Mouse (Mus musculus): ENCODE data around the gene Ajm1. TPM values are rescaled to one million over a fixed set of nuclear protein-coding genes. Genes with fewer than 3 reads are reported as not detected.

The Ajm1 gene
- total RNA-seq, 2 experiments from 2014 or later: 0.10 to 0.46 TPM

DNA sequence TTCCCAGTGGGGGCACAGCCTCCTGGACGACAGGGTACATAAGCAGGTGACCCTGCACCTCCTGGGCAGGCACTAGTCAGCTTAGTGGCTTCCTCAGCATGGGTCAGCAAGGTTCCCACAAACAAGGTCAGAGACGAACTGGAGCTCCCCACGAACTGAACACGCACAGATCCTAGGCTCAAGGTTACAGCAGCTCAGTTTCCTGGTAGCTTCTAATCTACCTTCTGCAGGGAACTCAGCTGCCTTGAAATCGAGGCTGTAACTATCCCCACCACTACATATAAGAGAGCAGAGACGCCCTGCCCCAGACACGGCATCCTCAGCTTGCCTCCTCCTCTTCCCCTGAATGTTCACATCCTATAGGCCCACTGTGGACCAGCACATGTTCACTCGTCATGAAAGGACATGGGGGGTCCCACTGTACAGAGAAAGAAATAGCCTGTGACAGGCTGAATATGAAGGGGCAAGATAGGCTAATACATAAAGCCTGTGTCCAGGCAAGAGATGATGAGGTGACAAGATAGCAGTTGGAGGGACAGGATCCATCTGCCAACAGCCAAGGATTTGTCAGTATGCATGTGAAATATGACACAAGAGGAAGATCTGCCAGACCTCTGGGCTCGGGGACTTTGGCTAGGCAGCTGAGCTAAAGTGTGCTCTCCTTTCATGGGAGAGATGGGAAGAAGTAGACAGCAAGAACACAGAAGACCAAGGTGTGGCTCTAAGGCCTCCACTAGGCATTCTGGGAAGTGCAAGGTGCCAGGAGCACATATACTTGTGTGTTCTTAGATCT is 54.9 kb downstream of the Ajm1 start:
- DNase-seq: no peak

Other genes starting within 250 kb of the Ajm1 start
- 10 to 100 TPM; 20.8 to 23.6 TPM for gene Man1b1, start 249.4 kb downstream of the Ajm1 start, total RNA-seq (2021)
- 1 to 10 TPM; 5.9 to 7.0 TPM for gene Dpp7, start 225.4 kb downstream of the Ajm1 start, total RNA-seq (2021)
- gene Uap1l1, start 216.1 kb downstream of the Ajm1 start, total RNA-seq (2021): 10 to 100 TPM; 10.3 to 11.8 TPM
- gene Sapcd2, start 209.4 kb downstream of the Ajm1 start, total RNA-seq (2021): not detected
- gene Entpd2, start 185.9 kb downstream of the Ajm1 start, total RNA-seq (2021): 10 to 100 TPM; 13.7 to 14.5 TPM
- 10 to 100 TPM; 25.7 to 27.9 TPM for gene Npdc1, start 182.4 kb downstream of the Ajm1 start, total RNA-seq (2021)
- gene Fut7, start 158.5 kb downstream of the Ajm1 start, total RNA-seq (2021): 1 to 10 TPM in 1 of 2 experiments, not detected in 1; 1.1 TPM
- 10 to 100 TPM; 41.4 to 43.2 TPM for gene Abca2, start 153.1 kb downstream of the Ajm1 start, total RNA-seq (2021)
- 1 to 10 TPM in 1 of 2 experiments, under 1 TPM in 1; 0.82 to 1.7 TPM for gene Clic3, start 124.9 kb downstream of the Ajm1 start, total RNA-seq (2021)
- gene Paxx, start 120.7 kb downstream of the Ajm1 start, total RNA-seq (2021): 10 to 100 TPM; 22.6 to 28.7 TPM
- gene Ptgds, start 111.7 kb downstream of the Ajm1 start, total RNA-seq (2021): 100 to 1,000 TPM; 450 to 656 TPM
- not detected for gene Lcn12, start 87.8 kb downstream of the Ajm1 start, total RNA-seq (2021)
- gene Fbxw5, start 81.0 kb downstream of the Ajm1 start, total RNA-seq (2021): 10 to 100 TPM; 82.0 to 93.6 TPM
- gene C8g, start 80.0 kb downstream of the Ajm1 start, total RNA-seq (2021): 1 to 10 TPM; 1.1 to 2.3 TPM
- gene Traf2, start 34.8 kb downstream of the Ajm1 start, total RNA-seq (2021): 10 to 100 TPM; 15.7 to 17.6 TPM
- 100 to 1,000 TPM; 223 to 241 TPM for gene Edf1, start 23.9 kb downstream of the Ajm1 start, total RNA-seq (2021)
- 1 to 10 TPM in 1 of 2 experiments, under 1 TPM in 1; 0.55 to 1.4 TPM for gene Mamdc4, start 6.9 kb downstream of the Ajm1 start, total RNA-seq (2021)
- 10 to 100 TPM; 55.9 to 72.5 TPM for gene Phpt1, start 6.5 kb downstream of the Ajm1 start, total RNA-seq (2021)
- gene Rabl6, start 26.8 kb upstream of the Ajm1 start, total RNA-seq (2021): 10 to 100 TPM; 63.5 to 63.8 TPM
- gene Ccdc183, start 35.9 kb upstream of the Ajm1 start, total RNA-seq (2021): not detected
- 10 to 100 TPM; 33.9 to 37.9 TPM for gene Tmem141, start 40.2 kb upstream of the Ajm1 start, total RNA-seq (2021)
- 1 to 10 TPM; 7.1 to 8.1 TPM for gene Fcna, start 46.3 kb upstream of the Ajm1 start, total RNA-seq (2021)
- under 1 TPM; 0.64 to 0.72 TPM for gene Lcn8, start 71.4 kb upstream of the Ajm1 start, total RNA-seq (2021)
- not detected for gene Lcn5, start 76.2 kb upstream of the Ajm1 start, total RNA-seq (2021)
- gene Lcn6, start 95.0 kb upstream of the Ajm1 start, total RNA-seq (2021): not detected
- not detected for gene Lcn10, start 101.0 kb upstream of the Ajm1 start, total RNA-seq (2021)
- gene Obp2a, start 118.3 kb upstream of the Ajm1 start, total RNA-seq (2021): not detected
- gene Bmyc, start 125.0 kb upstream of the Ajm1 start, total RNA-seq (2021): 10 to 100 TPM; 16.9 to 18.3 TPM
- not detected for gene Obp2b, start 155.3 kb upstream of the Ajm1 start, total RNA-seq (2021)
- gene Lcn3, start 183.8 kb upstream of the Ajm1 start, total RNA-seq (2021): not detected
- gene Lcn11, start 195.3 kb upstream of the Ajm1 start, total RNA-seq (2021): not detected
- gene Gm13539, start 200.5 kb upstream of the Ajm1 start, total RNA-seq (2021): not detected
- gene Glt6d1, start 234.1 kb upstream of the Ajm1 start, total RNA-seq (2021): not detected
- not detected for gene Lcn9, start 241.4 kb upstream of the Ajm1 start, total RNA-seq (2021)

All from heart, adult 18-20 months (tissue).